ENCODE assay signal across 25 mouse cellular contexts in the genomic region with DNA sequence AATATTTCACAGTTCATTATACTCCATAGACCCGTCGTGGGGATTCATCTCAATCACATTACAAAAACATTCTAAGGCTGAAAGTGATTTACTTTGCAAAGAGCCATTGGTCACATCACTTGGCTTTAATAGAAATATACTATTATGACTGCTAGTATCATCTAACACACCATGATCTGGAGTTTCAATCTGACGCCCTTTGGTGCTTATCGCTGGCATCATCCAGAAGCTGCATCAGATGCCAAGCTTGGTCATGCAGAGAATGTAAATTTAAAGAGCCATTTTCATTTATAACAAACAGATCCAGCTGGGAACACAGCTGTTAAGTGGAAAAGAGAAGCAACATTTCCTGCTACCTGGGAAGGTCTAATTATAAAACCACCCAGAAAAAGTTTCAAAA. TPM values are rescaled to one million over a fixed set of nuclear protein-coding genes. Genes with fewer than 3 reads are reported as not detected.
"Had no signal": no experiment of that assay in that cellular context is flagged by ENCODE, and none has a peak within 500 bp of the region (broad histone marks: within the 10 kb centered on the region; RNA-seq: fewer than 3 reads in every experiment).

No protein-coding gene starts in this region.

- H3K9ac ChIP-seq: heart, embryonic 12.5 days; hindbrain, embryonic 12.5 days; intestine, embryonic 15.5 days; limb, embryonic 12.5 days; liver, embryonic 13.5 days had no signal

- H3K4me1 ChIP-seq: heart, embryonic 10.5 days; heart, embryonic 12.5 days; hindbrain, embryonic 12.5 days; intestine, embryonic 15.5 days; limb, embryonic 10.5 days; limb, embryonic 12.5 days; liver, embryonic 13.5 days had no signal

- H3K36me3 ChIP-seq: heart, embryonic 10.5 days; heart, embryonic 12.5 days; hindbrain, embryonic 12.5 days; intestine, embryonic 15.5 days; limb, embryonic 10.5 days; limb, embryonic 12.5 days; liver, embryonic 13.5 days had no signal

- H3K4me3 ChIP-seq: gastrocnemius, adult 2 months; heart, embryonic 10.5 days; heart, embryonic 12.5 days; hindbrain, embryonic 12.5 days; intestine, embryonic 15.5 days; layer of hippocampus, adult 2 months; left cerebral cortex, adult 2 months; limb, embryonic 10.5 days; limb, embryonic 12.5 days; liver, embryonic 13.5 days had no signal

- H3K27me3 ChIP-seq: heart, embryonic 12.5 days; hindbrain, embryonic 12.5 days; intestine, embryonic 15.5 days; limb, embryonic 12.5 days; liver, embryonic 13.5 days had no signal

- H3K9me3 ChIP-seq: heart, embryonic 10.5 days; heart, embryonic 12.5 days; hindbrain, embryonic 12.5 days; intestine, embryonic 15.5 days; limb, embryonic 10.5 days; limb, embryonic 12.5 days; liver, embryonic 13.5 days had no signal

- H3K27ac ChIP-seq: gastrocnemius, adult 2 months; heart, embryonic 10.5 days; hindbrain, embryonic 12.5 days; intestine, embryonic 15.5 days; layer of hippocampus, adult 2 months; left cerebral cortex, adult 2 months; limb, embryonic 10.5 days; limb, embryonic 12.5 days; liver, embryonic 13.5 days had no signal

- ATAC-seq: inflammation-experienced regulatory T-cells, adult 6 months; intestine, embryonic 15.5 days; intestine, postnatal 0 days had no signal

- DNase-seq: gastrocnemius, adult 2 months; gastrocnemius, postnatal 10 days; gastrocnemius, postnatal 25 days; heart, adult 18-20 months; heart, postnatal 10 days; heart, postnatal 4 days; kidney, adult 18-20 months; kidney, adult 8-10 months; kidney, postnatal 10 days; kidney, postnatal 25 days; kidney, postnatal 4 days; liver; liver, embryonic 13.5 days had no signal

- H3K4me2 ChIP-seq: heart, embryonic 12.5 days; hindbrain, embryonic 12.5 days; intestine, embryonic 15.5 days; limb, embryonic 12.5 days; liver, embryonic 11.5 days; liver, embryonic 13.5 days had no signal

RNA-seq across cellular contexts. Expression of a gene that starts 37.6 kb away (rescaled TPM):
- total RNA-seq: granulocyte monocyte progenitor cell, adult 5-6 weeks had no signal
- polyA plus RNA-seq: inflammation-experienced regulatory T-cells, adult 6 months had no signal
